Mouse (Mus musculus) CD4-positive, CD25-positive, alpha-beta regulatory T cell, adult 2 months (primary cell): Measurements from ENCODE around the gene Cpox.

Experiments used
- DNase-seq: peaks from one replicate; pipeline ENCODE4 v3.0.0-alpha.2; 2012; ENCODE audit warnings: low read depth, low spot score

Gene Cpox

GRCm38 (mm10) chr16:58700816-58701424 is 30.8 kb downstream of the Cpox start:
- no peak for DNase-seq

- DNase-seq = peak; percentile 74
These were observed 31.7 kb downstream of the Cpox start for GRCm38 (mm10) chr16:58701779-58702178.

- peak; percentile 37 for DNase-seq
These were observed 32.3 kb downstream of the Cpox start for GRCm38 (mm10) chr16:58702329-58702932.

GRCm38 (mm10) chr16:58703382-58704124 is 33.5 kb downstream of the Cpox start:
- DNase-seq = peak; percentile 55

- no peak for DNase-seq
These were observed 34.9 kb downstream of the Cpox start for GRCm38 (mm10) chr16:58704999-58705398.

- DNase-seq = no peak
These were observed 37.3 kb downstream of the Cpox start for GRCm38 (mm10) chr16:58707276-58707905.

GRCm38 (mm10) chr16:58708601-58709475 is 38.7 kb downstream of the Cpox start:
- DNase-seq = peak; percentile 21

GRCm38 (mm10) chr16:58709536-58709935 is 39.4 kb downstream of the Cpox start:
- no peak for DNase-seq

GRCm38 (mm10) chr16:58712221-58712620 is 42.1 kb downstream of the Cpox start:
- DNase-seq = peak; percentile 53

- DNase-seq = no peak
These were observed 43.0 kb downstream of the Cpox start for GRCm38 (mm10) chr16:58713128-58713527.

GRCm38 (mm10) chr16:58715018-58715417 is 44.9 kb downstream of the Cpox start:
- no peak for DNase-seq

GRCm38 (mm10) chr16:58718666-58719120 is 48.6 kb downstream of the Cpox start, which contains the start of gene Gpr15:
TSS of gene Gpr15 (minus strand) at chr16:58719070.
- peak; percentile 30 for DNase-seq

- peak; percentile 35 for DNase-seq
These were observed 52.2 kb downstream of the Cpox start for GRCm38 (mm10) chr16:58722292-58722691.

- DNase-seq = no peak
These were observed 56.8 kb downstream of the Cpox start for GRCm38 (mm10) chr16:58726680-58727476.

- peak; percentile 96 for DNase-seq
These were observed 57.5 kb downstream of the Cpox start, which contains the start of gene Cldnd1 for GRCm38 (mm10) chr16:58727477-58728131. TSS of gene Cldnd1 (plus strand) at chr16:58727910.

- peak; percentile 49 for DNase-seq
These were observed 58.1 kb downstream of the Cpox start for GRCm38 (mm10) chr16:58728176-58728671.

GRCm38 (mm10) chr16:58738205-58738604 is 68.1 kb downstream of the Cpox start:
- peak; percentile 25 for DNase-seq

GRCm38 (mm10) chr16:58738800-58739199 is 68.7 kb downstream of the Cpox start:
- DNase-seq = no peak

GRCm38 (mm10) chr16:58740751-58741150 is 70.7 kb downstream of the Cpox start:
- no peak for DNase-seq
